Mouse (Mus musculus) thymus, adult 2 months (tissue): Measurements from ENCODE around the gene Cox10.

Source experiments
- CTCF ChIP-seq: fragments of 200-500 bp; IDR thresholded peaks from 2 replicates; pipeline ENCODE4 v1.5.1; 2012; ENCODE audit warnings: mild to moderate bottlenecking, control low read depth, low read length, moderate library complexity, borderline replicate concordance; ENCODE audit not compliant: control insufficient read depth, poor library complexity, insufficient read depth; ENCODE audit errors: extremely low read depth
- POLR2A ChIP-seq: fragments of 200-500 bp; IDR thresholded peaks from 2 replicates; pipeline ENCODE4 v1.6.1; 2012; ENCODE audit warnings: mild to moderate bottlenecking, low read length, control low read depth, moderate library complexity; ENCODE audit not compliant: control insufficient read depth, poor library complexity, insufficient read depth; ENCODE audit errors: extremely low read depth

GRCm38 (mm10) chr11:63921044-63921951, 158.0 kb downstream of the Cox10 start:
- no peak for TF ChIP-seq POLR2A
- no peak for TF ChIP-seq CTCF
